Mouse (Mus musculus) neutrophil, adult 59 days (primary cell): ENCODE data around the gene S1pr1. TPM values are rescaled to one million over a fixed set of nuclear protein-coding genes. Genes with fewer than 3 reads are reported as not detected.

Source experiments
- total RNA-seq, 2 experiments: library from RNA; stranded (reverse); gene quantifications; 1 replicate in 1 of 2; 2 replicates in 1 of 2; pipeline ENCODE4 v1.2.4; 2023

S1pr1 gene
- total RNA-seq, result 1 to 10 TPM; 4.1 to 4.5 TPM

DNA sequence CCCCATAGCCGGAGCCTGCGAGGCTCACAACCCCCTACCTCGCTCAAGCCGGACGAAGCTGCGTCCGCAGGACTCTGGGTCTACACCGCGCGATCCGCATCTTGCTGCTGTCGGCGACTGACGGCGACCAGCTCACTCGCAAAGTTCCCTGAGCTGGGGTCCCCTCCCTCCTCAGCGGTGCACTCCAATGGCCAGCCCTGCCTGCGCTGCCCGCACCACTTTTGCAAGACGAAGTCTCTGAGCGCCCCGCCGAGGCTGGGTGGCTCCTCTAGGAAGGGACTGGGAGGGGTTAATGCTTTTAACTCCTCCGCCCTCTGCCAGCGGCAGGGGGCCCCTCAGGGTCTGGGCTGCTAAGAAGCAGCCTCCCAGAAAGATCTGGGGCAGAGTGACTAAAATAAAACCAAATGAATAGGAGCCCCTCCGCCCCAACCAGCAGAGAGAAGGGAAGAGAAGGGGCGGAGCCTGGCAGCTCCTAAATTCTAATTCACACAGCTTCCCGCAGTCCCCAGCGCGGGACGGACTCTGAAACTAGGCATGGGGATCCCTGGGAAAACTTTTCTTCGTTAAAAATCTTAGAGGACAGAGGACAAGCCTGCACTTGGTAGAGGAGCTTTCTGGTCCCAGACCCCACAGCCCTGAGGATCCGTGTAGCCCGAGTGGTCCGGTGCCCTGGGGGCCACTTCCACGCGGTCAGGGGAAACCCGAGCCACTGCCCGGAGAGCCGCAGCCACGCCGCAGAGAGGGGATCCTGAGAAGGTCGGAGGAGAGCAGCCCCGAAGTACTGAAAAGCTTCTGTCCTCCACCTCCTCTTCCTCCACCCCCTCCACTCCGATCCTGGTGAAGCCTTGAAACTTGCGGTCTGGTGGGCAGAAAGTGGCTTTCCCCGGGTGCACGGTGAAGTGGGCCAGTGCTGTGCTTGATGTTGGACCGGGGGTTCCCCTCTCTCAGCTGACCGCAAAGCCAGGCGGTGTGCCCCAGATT, at the start of gene S1pr1:
Gene S1pr1, minus strand, starts transcription at position 402 of the 981 bp plus-strand sequence.

Other genes starting within 250 kb of the S1pr1 start
- 1 to 10 TPM; 3.9 to 7.1 TPM for gene Dph5, start 172.8 kb upstream of the S1pr1 start, total RNA-seq